Mouse (Mus musculus): Measurements from ENCODE around the gene Onecut1.

Onecut1 gene

GRCm38 (mm10) chr9:74911430-74911829, 49.7 kb downstream of the Onecut1 start:
- DNase-seq (ENCODE audit: low spot score in 2 of 2), result no peak

GRCm38 (mm10) chr9:74911919-74912318, 50.2 kb downstream of the Onecut1 start:
- no peak for DNase-seq (ENCODE audit: low spot score in 2 of 2)

- DNase-seq (ENCODE audit: low spot score in 2 of 2), result no peak
Observed at GRCm38 (mm10) chr9:74912619-74913376, 51.1 kb downstream of the Onecut1 start.

GRCm38 (mm10) chr9:74915611-74916010, 53.9 kb downstream of the Onecut1 start:
- DNase-seq (ENCODE audit: low spot score in 2 of 2), result no peak

- no peak for DNase-seq (ENCODE audit: low spot score in 2 of 2)
Observed at GRCm38 (mm10) chr9:74920450-74920849, 58.7 kb downstream of the Onecut1 start.

- DNase-seq (ENCODE audit: low spot score in 2 of 2), result no peak
Observed at GRCm38 (mm10) chr9:74921422-74921821, 59.7 kb downstream of the Onecut1 start.

GRCm38 (mm10) chr9:74922884-74923283, 61.2 kb downstream of the Onecut1 start:
- no peak for DNase-seq (ENCODE audit: low spot score in 2 of 2)

- no peak for DNase-seq (ENCODE audit: low spot score in 2 of 2)
Observed at GRCm38 (mm10) chr9:74923291-74923977, 61.7 kb downstream of the Onecut1 start.

GRCm38 (mm10) chr9:74925220-74925769, 63.6 kb downstream of the Onecut1 start:
- DNase-seq (ENCODE audit: low spot score in 2 of 2), result no peak

- no peak for DNase-seq (ENCODE audit: low spot score in 2 of 2)
Observed at GRCm38 (mm10) chr9:74929981-74930423, 68.3 kb downstream of the Onecut1 start.

GRCm38 (mm10) chr9:74930653-74931052, 68.9 kb downstream of the Onecut1 start:
- DNase-seq (ENCODE audit: low spot score in 2 of 2), result no peak

GRCm38 (mm10) chr9:74935289-74935688, 73.6 kb downstream of the Onecut1 start:
- no peak for DNase-seq (ENCODE audit: low spot score in 2 of 2)

GRCm38 (mm10) chr9:74937761-74938160, 76.0 kb downstream of the Onecut1 start:
- no peak for DNase-seq (ENCODE audit: low spot score in 2 of 2)

GRCm38 (mm10) chr9:74938670-74939534, 77.2 kb downstream of the Onecut1 start:
- no peak for DNase-seq (ENCODE audit: low spot score in 2 of 2)

Data from spleen, postnatal 14 days (tissue).